Mouse (Mus musculus): ENCODE measurements around the gene Szrd1. TPM values are rescaled to one million over a fixed set of nuclear protein-coding genes. Genes with fewer than 3 reads are reported as not detected.

Szrd1 gene
- 39.0 and 40.2 TPM in 2 replicates for polyA plus RNA-seq (2016; fragmentation: Nextera tagmentation; extraction: Ambion mirVana)

- Histone ChIP-seq H3K4me3 (peak within 1 kb of the TSS; percentile 93), H3K27ac (peak within 1 kb of the TSS; percentile 96), H3K9me3 (replicated peaks) (no peaks in the 10 kb centered on the region), H3K4me1 (peaks cover 34% of the 10 kb centered on the region), H3K27me3 (ENCODE audit: low read depth, poor library complexity, severe bottlenecking) (no peaks in the 10 kb centered on the region), H3K36me3 (peaks cover 22% of the 10 kb centered on the region)
- peak; percentile 99 for DNase-seq (ENCODE audit: low spot score)
- under 1% methylated on average over 61 of the region's 63 CpGs for WGBS
Measured at GRCm38 (mm10) chr4:141139116-141139970, at the start of gene Szrd1. Szrd1 (minus strand) TSS chr4:141139775.

GRCm38 (mm10) chr4:141186923-141187836 is 47.6 kb upstream of the Szrd1 start:
- peaks cover 60% of the 10 kb centered on the region for H3K36me3 ChIP-seq
- H3K9me3 ChIP-seq (replicated peaks): no peaks in the 10 kb centered on the region
- DNase-seq (ENCODE audit: low spot score): no peak
- H3K4me1 ChIP-seq: peaks cover 18% of the 10 kb centered on the region
- no peak overlapping the region for H3K4me3 ChIP-seq
- WGBS: 76% methylated on average over 9 of the region's 9 CpGs
- 0 out of 2 replicates have a peak overlapping the region, but pooled peaks have one; percentile 50 for H3K27ac ChIP-seq
- no peaks in the 10 kb centered on the region for H3K27me3 ChIP-seq (ENCODE audit: low read depth, poor library complexity, severe bottlenecking)

DNA sequence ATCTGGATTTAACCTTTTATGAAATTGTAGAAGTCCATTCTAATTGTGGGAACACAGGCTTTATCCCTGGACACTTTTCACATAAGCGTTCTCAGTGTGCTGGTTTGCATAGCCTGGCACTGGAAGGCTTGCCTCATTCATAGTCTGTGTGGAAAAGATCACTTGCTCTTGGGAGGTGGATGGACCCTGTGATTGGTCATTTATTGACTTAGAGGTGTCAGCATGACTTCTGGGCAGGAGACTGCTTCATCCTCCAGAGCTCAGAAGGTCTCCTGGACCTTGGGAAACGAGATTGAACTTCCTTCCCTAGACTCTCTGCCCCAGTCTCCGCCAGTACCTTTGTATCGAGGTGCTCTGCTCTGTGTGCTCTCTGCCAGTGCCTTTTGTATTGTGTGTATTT is 44.9 kb upstream of the Szrd1 start:
- H3K27ac ChIP-seq: no peak overlapping the region
- DNase-seq (ENCODE audit: low spot score): no peak
- peaks cover 18% of the 10 kb centered on the region for H3K4me1 ChIP-seq
- whole genome bisulfite sequencing: 94% methylated on average over 4 of the region's 4 CpGs
- H3K4me3 ChIP-seq: no peak overlapping the region
- H3K9me3 ChIP-seq (replicated peaks): no peaks in the 10 kb centered on the region
- H3K27me3 ChIP-seq (ENCODE audit: low read depth, poor library complexity, severe bottlenecking): no peaks in the 10 kb centered on the region
- peaks cover 61% of the 10 kb centered on the region for H3K36me3 ChIP-seq

GRCm38 (mm10) chr4:141183932-141184331 is 44.4 kb upstream of the Szrd1 start:
- Histone ChIP-seq H3K27ac (no peak overlapping the region), H3K27me3 (ENCODE audit: low read depth, poor library complexity, severe bottlenecking) (no peaks in the 10 kb centered on the region), H3K4me3 (no peak overlapping the region), H3K4me1 (peaks cover 18% of the 10 kb centered on the region), H3K9me3 (replicated peaks) (no peaks in the 10 kb centered on the region), H3K36me3 (peaks cover 64% of the 10 kb centered on the region)
- WGBS: 99% methylated on average over 2 of the region's 2 CpGs
- DNase-seq (ENCODE audit: low spot score): no peak

DNA sequence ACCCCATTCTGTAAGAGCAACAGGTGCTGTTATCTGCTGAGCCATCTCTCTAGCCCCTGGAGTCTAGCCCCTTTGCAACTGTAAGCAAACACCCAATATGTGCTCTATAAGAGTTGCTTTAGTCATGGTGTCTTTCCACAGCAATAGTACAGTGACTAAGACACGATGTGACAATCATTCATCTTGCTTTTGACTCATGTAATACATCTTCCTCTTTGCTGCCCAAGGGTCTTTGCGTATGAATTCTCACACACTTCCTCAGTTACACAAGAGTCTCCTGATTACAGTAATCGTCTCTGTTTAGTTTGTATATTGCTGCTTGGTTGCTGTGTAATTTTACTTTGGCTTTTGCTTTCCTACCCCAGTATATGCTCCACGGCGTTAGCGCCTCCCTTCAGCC is 42.4 kb upstream of the Szrd1 start:
- Histone ChIP-seq H3K36me3 (peaks cover 80% of the 10 kb centered on the region), H3K4me3 (no peak overlapping the region), H3K27me3 (ENCODE audit: low read depth, poor library complexity, severe bottlenecking) (no peaks in the 10 kb centered on the region), H3K27ac (no peak overlapping the region), H3K9me3 (replicated peaks) (no peaks in the 10 kb centered on the region), H3K4me1 (peaks cover 13% of the 10 kb centered on the region)
- no peak for DNase-seq (ENCODE audit: low spot score)
- WGBS: 94% methylated on average over 6 of the region's 6 CpGs

DNA sequence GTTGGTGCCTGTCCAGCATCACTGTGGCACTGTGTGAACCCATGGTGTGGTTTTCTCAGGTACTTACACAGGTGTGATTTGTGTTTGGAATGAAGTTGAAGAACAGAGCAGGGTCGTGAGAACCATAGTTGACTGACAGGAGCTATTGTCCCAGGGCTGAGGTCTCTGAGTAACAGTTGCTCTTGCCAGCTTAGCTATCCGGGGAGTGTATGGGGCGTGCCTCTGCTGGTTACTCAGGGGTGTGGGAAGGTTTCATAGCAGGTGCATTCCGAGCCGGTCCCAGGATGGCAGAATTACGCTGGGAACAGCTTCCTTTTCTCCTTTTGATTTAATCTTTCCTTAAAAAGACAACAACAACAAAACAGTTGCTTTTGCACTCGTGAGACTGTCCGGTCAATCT is 41.3 kb upstream of the Szrd1 start:
- no peak for DNase-seq (ENCODE audit: low spot score)
- H3K27me3 ChIP-seq (ENCODE audit: low read depth, poor library complexity, severe bottlenecking): no peaks in the 10 kb centered on the region
- H3K27ac ChIP-seq: no peak overlapping the region
- WGBS: 92% methylated on average over 8 of the region's 8 CpGs
- H3K36me3 ChIP-seq: peaks cover 91% of the 10 kb centered on the region
- peaks cover 1% of the 10 kb centered on the region for H3K4me1 ChIP-seq
- no peak overlapping the region for H3K4me3 ChIP-seq
- H3K9me3 ChIP-seq (replicated peaks): no peaks in the 10 kb centered on the region

- WGBS: 91% methylated on average over 4 of the region's 4 CpGs
- H3K27me3 ChIP-seq (ENCODE audit: low read depth, poor library complexity, severe bottlenecking): no peaks in the 10 kb centered on the region
- no peaks in the 10 kb centered on the region for H3K4me1 ChIP-seq
- no peak overlapping the region for H3K4me3 ChIP-seq
- no peak overlapping the region for H3K27ac ChIP-seq
- no peak for DNase-seq (ENCODE audit: low spot score)
- H3K36me3 ChIP-seq: peaks cover 92% of the 10 kb centered on the region
- H3K9me3 ChIP-seq (replicated peaks): no peaks in the 10 kb centered on the region
Measured at GRCm38 (mm10) chr4:141178500-141178899, 38.9 kb upstream of the Szrd1 start.

DNA sequence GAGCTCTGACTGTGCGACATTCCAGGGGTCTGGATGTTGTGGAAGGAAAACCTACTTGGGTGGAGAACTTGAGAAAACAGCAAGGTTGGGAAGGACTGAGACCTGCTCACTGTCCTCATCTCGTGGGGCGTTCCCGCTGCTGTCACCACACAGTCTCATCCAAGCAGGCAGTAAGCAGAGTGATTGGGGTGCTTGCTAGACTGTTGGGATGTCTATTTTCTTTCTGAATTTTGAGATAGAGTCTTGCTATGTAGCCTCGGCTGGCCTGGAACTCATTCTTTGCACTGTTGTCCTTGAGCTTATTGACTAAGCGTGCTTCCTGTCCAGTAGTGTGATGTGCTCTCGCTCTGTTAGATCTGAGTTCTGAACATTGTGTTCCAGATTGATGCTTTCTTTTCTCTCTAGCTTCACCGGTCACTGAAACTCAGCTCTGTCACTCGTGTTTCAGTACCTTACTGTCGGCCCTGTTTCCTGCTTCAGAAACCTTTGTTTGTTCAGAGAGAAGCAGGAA is 36.8 kb upstream of the Szrd1 start:
- Histone ChIP-seq H3K4me1 (no peaks in the 10 kb centered on the region), H3K4me3 (no peak overlapping the region), H3K27me3 (ENCODE audit: low read depth, poor library complexity, severe bottlenecking) (no peaks in the 10 kb centered on the region), H3K9me3 (replicated peaks) (no peaks in the 10 kb centered on the region), H3K27ac (no peak overlapping the region), H3K36me3 (peaks cover 89% of the 10 kb centered on the region)
- 90% methylated on average over 10 of the region's 10 CpGs for WGBS
- DNase-seq (ENCODE audit: low spot score): no peak

DNA sequence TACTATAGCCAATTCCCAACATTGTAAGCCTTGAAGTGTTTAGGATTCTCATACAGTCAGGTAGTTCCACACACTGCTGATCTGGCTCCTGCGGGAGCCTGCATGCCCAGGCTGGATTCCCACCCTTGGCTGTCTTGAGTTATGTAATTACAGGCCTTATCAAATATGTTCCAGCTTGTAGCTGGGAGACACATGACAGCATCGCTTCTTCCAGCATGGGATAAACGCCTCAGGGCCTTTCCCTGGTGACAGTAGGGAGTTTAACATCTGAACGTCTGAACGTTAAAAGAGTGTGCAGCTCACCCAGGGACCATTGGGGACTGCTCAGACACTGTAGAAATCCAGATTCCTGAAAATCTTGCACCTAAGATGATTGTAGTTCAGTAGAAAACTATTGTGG is 36.2 kb upstream of the Szrd1 start:
- 85% methylated on average over 5 of the region's 5 CpGs for WGBS
- H3K36me3 ChIP-seq: peaks cover 89% of the 10 kb centered on the region
- no peak for DNase-seq (ENCODE audit: low spot score)

GRCm38 (mm10) chr4:141172121-141172520 is 32.5 kb upstream of the Szrd1 start:
- H3K4me3 ChIP-seq: no peak overlapping the region
- H3K27ac ChIP-seq: no peak overlapping the region
- no peaks in the 10 kb centered on the region for H3K27me3 ChIP-seq (ENCODE audit: low read depth, poor library complexity, severe bottlenecking)
- H3K4me1 ChIP-seq: no peaks in the 10 kb centered on the region
- H3K36me3 ChIP-seq: peaks cover 88% of the 10 kb centered on the region
- no peaks in the 10 kb centered on the region for H3K9me3 ChIP-seq (replicated peaks)
- WGBS: 94% methylated on average over 8 of the region's 8 CpGs
- DNase-seq (ENCODE audit: low spot score): no peak

More for the DNA sequence above, 36.2 kb upstream of the Szrd1 start:
- no peak overlapping the region for H3K27ac ChIP-seq
- H3K9me3 ChIP-seq (replicated peaks): no peaks in the 10 kb centered on the region
- H3K4me1 ChIP-seq: no peaks in the 10 kb centered on the region
- no peak overlapping the region for H3K4me3 ChIP-seq
- H3K27me3 ChIP-seq (ENCODE audit: low read depth, poor library complexity, severe bottlenecking): no peaks in the 10 kb centered on the region

- H3K4me1 ChIP-seq: no peaks in the 10 kb centered on the region
- peaks cover 80% of the 10 kb centered on the region for H3K36me3 ChIP-seq
- H3K9me3 ChIP-seq (replicated peaks): no peaks in the 10 kb centered on the region; the same call in 1 of the 2 replicates
- H3K27ac ChIP-seq: no peak overlapping the region
- no peak for DNase-seq (ENCODE audit: low spot score)
- 93% methylated on average over 3 of the region's 3 CpGs for WGBS
- no peak overlapping the region for H3K4me3 ChIP-seq
- H3K27me3 ChIP-seq (ENCODE audit: low read depth, poor library complexity, severe bottlenecking): no peaks in the 10 kb centered on the region
Measured at GRCm38 (mm10) chr4:141167156-141167555, 27.6 kb upstream of the Szrd1 start.

DNA sequence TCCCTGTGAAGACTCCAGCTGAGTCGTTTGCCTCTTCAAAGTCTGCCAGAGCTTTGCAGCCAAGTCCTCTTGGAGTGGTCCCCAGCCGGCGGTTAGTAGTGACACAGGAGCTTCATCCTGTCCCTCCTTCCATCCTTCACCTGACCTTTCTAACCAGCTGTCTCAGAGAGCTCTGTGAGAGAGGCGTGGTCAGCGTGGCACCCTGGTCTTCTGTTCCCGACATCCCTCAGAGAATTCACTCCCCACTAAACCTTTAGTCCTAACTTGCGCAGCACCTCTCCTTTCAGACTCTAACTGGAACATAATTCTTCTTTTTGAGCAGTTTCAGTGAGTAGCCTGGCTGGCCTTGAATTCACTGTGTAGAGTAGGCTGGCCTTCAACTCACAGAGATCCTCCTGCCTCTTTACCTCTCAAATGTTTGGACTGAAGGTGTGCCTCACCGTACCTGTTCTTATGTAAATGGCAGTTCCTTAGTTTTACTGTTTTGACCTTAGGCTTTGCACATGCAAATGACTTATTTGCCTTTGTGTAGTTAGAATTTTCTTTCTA is 26.2 kb upstream of the Szrd1 start:
- H3K4me3 ChIP-seq: no peak overlapping the region
- 70% methylated on average over 8 of the region's 8 CpGs for WGBS
- H3K27me3 ChIP-seq (ENCODE audit: low read depth, poor library complexity, severe bottlenecking): no peaks in the 10 kb centered on the region
- DNase-seq (ENCODE audit: low spot score): no peak
- peaks cover 74% of the 10 kb centered on the region for H3K36me3 ChIP-seq
- H3K27ac ChIP-seq: no peak overlapping the region
- no peaks in the 10 kb centered on the region for H3K4me1 ChIP-seq
- H3K9me3 ChIP-seq (replicated peaks): no peaks in the 10 kb centered on the region; the same call in 1 of the 2 replicates
